Mouse (Mus musculus) left cerebral cortex, adult 18-20 months (tissue): Measurements from ENCODE around the gene Ankrd33b. TPM values are rescaled to one million over a fixed set of nuclear protein-coding genes. Genes with fewer than 3 reads are reported as not detected.

Experiments
- DNase-seq, 2 experiments: peaks; one replicate each; pipeline ENCODE4 v3.0.0; 2021 to 2022; ENCODE audit warnings: low spot score in 2 of 2, mixed read lengths in 1 of 2
- total RNA-seq, 2 experiments: library from RNA; stranded (reverse); gene quantifications; 2 replicates each; pipeline ENCODE4 v1.2.3; 2021

The Ankrd33b gene
- total RNA-seq, 2 experiments from 2014 or later: 81.7 to 87.2 TPM

DNA sequence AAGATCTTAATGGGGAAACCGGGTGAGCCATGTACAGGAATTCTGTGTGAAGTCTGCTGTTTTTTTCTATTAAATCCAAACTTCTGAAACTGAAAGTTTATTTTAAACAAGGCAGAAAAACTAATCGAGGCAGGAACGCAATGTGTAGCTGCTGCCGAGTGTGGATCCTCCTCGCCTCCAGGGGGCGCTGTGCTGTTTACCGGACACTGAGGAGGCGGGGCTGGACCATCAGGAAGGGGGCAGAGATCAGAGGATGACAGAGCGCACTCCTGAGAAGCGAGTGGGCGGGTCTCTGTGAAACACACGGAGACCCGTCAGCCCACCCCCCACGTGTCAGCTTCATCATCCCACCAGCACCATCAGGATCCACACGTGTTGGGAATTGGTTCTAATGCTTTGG, 58.0 kb downstream of the Ankrd33b start:
- DNase-seq: no peak

DNA sequence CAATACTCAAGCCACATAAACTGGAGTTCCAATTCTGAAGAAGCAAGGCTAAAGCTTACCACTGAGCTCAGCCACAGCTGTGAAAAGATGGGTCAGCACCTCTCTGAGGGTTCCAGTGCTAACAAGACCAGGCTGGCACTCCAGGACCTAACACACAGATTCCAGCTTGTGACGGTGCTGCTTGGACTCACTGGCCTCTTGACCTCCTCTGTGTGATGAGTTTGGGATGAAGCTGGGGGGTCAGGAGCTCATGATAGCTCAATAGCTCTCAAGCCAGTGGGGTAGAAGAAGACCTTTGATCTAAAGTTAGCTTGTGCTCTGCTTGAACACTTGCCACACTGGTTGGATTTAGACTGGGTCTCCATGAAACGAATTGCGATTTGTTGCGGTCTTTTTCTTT, 60.8 kb downstream of the Ankrd33b start:
- no peak for DNase-seq

GRCm38 (mm10) chr15:31305181-31305580, 62.3 kb downstream of the Ankrd33b start:
- DNase-seq: no peak

DNA sequence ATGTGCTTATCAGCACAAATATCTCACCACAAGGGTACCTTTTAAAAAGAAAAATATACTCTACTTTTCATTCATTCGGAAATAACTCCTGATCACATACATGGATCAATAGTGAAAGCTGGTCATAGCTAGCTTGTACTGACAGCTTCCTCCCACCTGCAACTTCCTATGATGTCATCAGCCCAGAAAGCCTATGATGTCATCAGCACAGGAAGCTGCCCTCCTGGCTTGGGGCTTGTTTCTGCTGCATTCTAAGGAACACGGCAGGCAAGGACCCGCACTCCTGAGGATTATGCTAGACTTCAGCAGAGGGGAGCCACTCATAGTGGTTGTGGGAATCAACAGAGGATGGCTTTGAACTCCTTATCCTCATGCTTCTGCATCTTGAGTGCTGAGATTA, 63.2 kb downstream of the Ankrd33b start:
- DNase-seq: no peak

DNA sequence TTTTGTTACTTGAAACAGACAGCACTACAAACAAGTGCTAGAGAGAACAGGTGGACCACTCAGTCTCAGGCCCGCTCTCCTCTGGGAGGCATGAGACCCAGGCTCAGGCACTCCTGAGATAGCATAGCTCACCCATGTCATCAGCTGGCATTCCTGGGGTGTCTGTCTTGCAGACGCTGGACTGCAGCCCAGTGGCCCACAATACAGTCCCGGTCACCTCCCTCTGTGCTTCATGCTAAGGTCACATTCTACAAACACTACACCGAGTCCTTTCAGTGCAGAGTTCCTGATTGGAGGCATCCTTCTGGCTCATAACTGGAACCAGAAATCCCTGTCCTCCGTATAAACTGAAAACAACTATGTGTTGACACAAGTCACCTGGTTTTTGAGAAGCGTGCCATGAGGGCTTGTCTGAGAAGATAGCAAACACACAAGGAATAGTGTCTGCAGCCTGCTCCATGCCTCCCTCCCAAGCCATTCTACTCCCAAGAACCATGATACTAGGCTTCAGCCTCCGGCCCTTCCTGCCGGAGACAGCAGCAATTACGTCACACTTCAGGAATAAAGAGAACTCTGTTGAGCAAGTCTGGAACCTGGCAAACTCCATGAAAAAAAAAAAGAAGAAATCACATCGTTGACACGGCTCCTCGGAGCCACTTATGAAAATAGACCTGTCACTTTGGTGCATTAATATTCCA, 65.1 kb downstream of the Ankrd33b start:
- DNase-seq: no peak

GRCm38 (mm10) chr15:31299258-31299917, 68.1 kb downstream of the Ankrd33b start:
- no peak for DNase-seq

DNA sequence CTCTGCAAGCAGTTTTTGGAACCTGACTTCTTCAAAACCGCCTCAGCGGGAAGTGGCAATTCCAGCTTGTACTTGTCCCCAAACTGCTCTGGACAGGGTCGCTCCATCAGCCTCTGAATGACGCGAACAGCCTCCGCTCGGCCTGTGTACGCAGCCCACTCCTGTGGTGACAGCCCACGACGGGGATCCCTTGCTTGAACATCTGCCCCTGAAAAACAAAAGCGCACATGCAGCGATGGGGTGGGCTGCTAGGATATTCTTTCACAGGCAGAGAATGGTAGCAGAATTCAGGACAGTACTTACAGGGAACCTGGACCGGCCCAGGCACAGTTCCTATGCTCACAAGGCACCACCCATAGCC, 69.8 kb downstream of the Ankrd33b start:
- no peak for DNase-seq

DNA sequence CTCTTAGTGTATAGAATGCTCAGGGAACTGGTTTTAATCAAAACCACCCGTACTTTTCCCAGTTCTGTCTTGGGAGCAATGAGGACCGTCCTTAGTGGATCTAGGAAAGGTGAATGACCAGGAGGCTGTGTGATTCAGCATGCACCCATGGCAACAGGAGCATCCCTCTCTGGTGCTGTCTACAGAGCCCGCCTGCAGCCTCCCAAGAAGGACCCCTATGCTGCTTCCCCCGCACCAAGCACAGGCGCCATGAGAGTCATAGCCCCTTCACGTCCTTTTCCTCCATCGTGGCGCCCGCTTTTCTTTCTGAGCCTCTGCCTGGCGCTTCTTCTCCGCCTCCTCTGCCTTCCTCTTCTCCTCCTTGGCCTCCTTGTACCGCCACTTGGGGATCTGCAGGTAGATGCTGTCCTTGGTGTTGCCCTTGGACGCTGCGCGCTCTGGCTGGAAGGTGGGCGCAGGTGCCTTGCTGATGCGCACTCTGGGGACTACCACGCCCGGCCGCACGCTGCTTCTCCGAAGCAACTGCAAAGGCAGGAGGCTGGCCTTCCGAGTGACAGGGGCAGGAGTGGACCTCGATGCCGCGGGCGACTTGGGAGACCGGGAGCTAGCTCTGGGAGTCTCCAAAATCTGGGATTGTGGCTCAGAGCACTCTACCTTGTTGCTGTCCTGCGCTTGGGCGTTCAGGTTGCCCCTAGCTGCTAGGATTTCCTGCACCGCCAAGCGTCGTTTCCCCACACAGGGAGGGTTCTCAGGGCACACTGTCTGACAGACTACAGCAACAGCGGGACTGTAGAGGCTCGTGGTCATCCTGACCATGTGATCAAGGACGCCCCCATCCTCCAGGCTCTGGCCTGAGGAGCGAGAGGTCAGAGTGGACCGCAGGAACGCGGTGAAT, 70.4 kb downstream of the Ankrd33b start:
- DNase-seq: no peak

GRCm38 (mm10) chr15:31294311-31294710, 73.2 kb downstream of the Ankrd33b start:
- DNase-seq: no peak

DNA sequence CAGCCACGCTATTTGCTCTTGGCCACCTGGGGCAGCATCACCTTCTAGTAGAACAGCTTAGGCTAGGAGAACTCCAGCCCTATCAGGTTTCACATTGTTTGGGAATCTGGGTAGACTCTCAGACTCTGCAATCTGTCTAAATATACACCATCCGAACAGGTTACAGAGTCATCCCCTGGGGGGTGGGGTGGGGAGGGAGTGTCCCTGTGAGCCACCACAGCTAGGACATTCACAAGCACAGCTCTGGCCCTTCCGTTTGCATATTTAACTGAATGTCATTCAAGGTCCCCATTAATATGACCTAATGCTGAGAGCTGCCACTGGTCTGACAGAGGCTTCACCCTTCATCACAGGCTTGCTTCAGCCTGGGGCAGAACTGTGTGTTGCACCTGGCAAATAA, 74.9 kb downstream of the Ankrd33b start:
- no peak for DNase-seq

DNA sequence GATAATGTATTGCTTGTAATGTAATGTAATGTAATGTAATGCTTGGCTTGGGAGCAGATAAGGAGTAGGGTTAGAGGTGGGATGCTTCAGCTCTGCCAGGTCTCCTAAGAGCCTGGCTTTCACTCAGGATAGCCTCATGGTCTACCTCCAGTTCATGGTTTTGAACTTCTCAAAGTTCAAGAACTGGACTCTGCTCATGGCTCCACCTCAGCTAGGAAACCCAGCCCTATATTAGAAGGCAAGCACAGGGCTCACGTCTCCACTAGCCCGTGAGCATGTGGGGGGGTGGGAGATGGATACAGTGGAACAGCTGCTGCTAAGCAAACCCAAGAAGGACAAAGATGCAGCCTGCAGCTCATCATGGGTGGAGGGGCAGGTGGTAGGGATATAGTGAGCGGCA, 81.8 kb downstream of the Ankrd33b start:
- no peak for DNase-seq

GRCm38 (mm10) chr15:31284922-31285631, 82.4 kb downstream of the Ankrd33b start:
- DNase-seq: no peak

- DNase-seq: no peak
These were observed 83.4 kb downstream of the Ankrd33b start for GRCm38 (mm10) chr15:31284142-31284541.

DNA sequence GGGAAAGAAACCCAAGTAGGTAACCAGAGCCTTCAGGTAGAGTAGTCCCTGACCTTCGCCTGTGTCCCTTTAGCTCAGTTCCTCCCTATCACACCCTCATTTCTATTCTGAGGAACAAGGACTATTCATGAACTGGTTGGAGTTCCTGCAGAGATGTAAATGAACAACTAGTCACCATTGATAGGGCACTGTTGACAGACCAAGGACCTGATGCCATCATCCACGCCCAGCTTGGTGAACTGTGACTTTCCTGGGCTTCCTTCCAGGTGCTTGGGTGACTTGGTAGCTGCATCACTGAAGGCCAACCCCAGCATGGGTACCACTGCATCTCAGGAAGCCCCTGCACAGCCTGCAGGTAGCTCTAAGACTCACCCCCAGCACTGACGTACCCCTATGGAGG, 85.2 kb downstream of the Ankrd33b start:
- no peak for DNase-seq

DNA sequence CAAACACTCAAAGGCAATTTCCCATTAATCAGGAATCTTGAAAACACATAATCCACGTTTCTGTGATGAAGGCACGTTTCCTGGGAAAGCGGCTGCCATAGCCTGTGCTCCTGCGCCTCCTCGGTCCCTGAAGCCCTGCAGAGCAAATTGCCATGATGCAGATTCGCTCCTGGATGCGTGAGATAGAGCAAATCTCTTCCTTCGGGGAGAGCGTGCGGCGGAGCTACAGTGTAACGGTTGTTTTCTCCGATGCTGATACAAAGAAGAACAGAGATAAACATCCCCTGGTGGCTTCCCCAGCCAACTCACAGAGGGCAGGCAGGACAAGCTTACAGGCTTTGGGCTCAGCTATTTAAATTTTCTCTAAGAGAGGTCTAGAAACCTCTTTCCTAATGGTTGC, 85.7 kb downstream of the Ankrd33b start:
- DNase-seq: no peak

DNA sequence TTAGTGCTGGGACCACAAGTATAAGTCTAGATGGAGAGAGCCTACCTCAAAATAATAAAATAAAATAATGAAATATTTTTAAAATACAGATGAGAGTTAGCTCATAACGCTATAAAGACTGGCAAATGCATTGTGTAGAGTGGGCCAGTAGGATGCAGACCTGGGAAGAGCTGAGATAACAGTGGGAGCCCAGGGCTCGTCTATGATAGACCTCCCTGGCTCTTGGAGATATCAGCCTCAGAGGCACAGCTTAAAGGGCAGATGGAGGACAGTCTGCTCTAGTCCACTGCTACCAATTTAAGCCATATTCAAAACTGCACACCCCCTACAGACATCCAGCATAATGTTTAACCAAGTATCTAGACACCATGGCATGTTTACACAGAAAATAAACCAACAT, 86.8 kb downstream of the Ankrd33b start:
- no peak for DNase-seq

DNA sequence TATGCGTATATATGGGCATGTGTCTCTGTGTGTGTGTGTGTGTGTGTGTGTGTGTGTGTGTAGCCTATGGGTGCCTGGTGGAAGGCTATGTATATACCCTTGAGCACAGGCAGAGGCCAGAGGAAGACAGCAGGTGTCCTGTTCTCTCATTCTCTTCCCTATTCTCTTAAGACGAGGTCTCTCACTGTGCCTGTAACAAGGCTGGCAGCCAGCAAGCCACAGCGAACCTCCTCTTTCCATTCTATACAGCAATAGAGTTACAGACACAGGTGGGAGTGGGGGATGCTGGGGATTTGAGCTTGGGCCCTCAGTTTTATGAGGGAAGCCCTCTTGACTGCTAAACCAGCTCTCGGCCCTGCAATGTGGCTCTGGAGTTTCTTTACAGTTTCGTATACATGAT, 87.5 kb downstream of the Ankrd33b start:
- DNase-seq: no peak

GRCm38 (mm10) chr15:31279577-31280004, 87.9 kb downstream of the Ankrd33b start:
- no peak for DNase-seq

GRCm38 (mm10) chr15:31279120-31279519, 88.4 kb downstream of the Ankrd33b start:
- no peak for DNase-seq

GRCm38 (mm10) chr15:31278090-31278489, 89.4 kb downstream of the Ankrd33b start:
- no peak for DNase-seq

DNA sequence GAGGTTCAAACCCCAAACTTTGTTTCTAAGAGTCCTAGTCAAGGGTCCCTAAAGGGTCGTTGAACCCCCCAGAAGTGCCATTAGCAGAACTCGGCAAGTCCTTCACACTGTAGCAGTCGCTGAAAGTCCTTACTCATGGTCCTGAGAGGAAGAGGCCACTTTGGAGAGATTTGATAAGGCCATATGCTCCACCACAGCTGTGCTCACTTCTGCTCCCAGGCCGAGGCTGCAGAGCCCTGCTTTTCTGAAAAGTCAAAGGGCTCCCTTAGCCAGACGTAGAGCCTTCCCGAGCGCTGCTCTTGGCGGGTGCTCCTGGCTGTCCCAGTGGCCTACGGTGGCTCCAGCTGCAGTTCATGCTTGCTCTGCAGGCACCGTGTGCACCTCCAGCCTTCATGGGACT, 94.0 kb downstream of the Ankrd33b start:
- DNase-seq: no peak
